Mouse (Mus musculus): Measurements from ENCODE around the gene Hamp2. TPM values are rescaled to one million over a fixed set of nuclear protein-coding genes. Genes with fewer than 3 reads are reported as not detected.

Hamp2 gene
- polyA plus RNA-seq, 1 experiment from 2014 or later, result not detected

DNA sequence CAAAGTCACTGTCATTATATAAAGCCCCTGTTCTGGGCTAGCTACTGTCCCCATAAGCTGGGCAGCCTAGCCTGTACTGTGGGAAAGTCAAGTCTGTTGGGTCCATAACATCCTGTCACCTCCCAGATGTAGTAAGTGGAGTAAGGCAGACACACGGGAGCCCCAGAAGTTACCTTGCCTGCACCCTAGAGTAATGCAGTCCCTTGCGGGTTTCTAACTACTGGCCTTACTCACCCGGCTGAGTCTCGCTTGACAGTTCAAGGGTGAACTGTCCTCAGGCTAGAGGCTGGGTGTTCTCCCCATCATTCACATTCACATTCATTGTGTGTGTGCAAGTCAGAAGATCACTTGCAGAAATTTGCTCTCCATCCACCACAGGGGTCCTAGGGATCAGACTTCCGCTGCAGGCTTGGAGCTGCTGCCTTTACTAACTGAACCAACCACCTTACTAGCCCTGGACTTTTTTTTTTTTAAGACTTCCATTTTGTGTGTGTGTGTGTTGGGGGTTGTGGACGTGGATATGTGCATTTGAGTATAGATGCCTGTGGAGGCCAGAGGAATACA lies 35.4 kb upstream of the Hamp2 start:
- Histone ChIP-seq H3K9ac (no peak overlapping the region), H3K27me3 (no peaks in the 10 kb centered on the region), H3K4me3 (no peak overlapping the region), H3K36me3 (peaks cover 15% of the 10 kb centered on the region), H3K4me1 (peaks cover 16% of the 10 kb centered on the region), H3K4me2 (no peak overlapping the region), H3K9me3 (no peaks in the 10 kb centered on the region), H3K27ac (no peak overlapping the region)
- no peak for ATAC-seq (ENCODE audit: borderline replicate concordance, extremely low read depth, low FRiP score, low TSS enrichment)
- whole genome bisulfite sequencing, result 88% methylated on average over 6 of the region's 6 CpGs

GRCm38 (mm10) chr7:30958866-30959487 lies 34.5 kb upstream of the Hamp2 start:
- H3K27me3 ChIP-seq, result no peaks in the 10 kb centered on the region
- H3K36me3 ChIP-seq, result peaks cover 24% of the 10 kb centered on the region
- H3K9me3 ChIP-seq, result no peaks in the 10 kb centered on the region
- no peak overlapping the region for H3K4me3 ChIP-seq
- no peak for ATAC-seq (ENCODE audit: borderline replicate concordance, extremely low read depth, low FRiP score, low TSS enrichment)
- WGBS, result 94% methylated on average over 9 of the region's 9 CpGs
- no peak overlapping the region for H3K9ac ChIP-seq
- H3K4me2 ChIP-seq, result no peak overlapping the region
- H3K4me1 ChIP-seq, result peaks cover 16% of the 10 kb centered on the region
- H3K27ac ChIP-seq, result no peak overlapping the region

DNA sequence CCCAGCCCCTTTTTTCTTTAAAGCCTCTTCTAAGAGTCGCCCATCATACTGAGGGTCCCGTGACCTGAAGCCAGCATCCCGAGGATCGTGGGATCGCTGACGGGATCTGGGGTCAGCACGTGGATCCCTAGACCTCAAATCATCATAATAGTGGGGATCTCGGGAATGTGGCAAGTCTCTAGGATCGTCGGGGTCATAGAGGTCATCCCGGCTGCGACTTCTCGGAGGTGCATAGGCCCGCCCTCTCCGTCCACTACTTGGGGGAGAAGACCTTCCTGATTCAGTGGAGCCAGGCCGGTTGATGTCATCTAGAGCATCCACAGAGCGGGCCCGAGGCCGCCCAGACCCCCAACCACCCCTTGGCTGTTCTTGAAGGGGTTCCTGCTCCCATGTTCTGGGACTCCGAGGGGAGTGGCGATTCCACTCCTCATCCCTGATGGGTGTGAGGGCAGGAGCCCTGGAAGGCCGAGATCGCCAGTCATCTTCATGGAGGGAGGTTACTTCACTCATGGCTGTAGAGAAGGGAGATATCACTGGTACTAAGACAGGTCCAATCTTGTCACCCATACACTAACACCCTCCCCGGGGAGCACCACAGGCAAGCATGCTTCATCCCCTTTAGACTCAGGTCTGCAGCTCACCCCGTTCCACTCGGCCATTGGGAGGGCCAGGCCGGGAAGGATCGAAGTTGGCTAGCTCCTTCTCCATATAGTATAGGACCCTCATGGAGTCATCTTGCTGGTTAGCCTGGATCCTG lies 33.8 kb upstream of the Hamp2 start:
- peak overlapping the region; percentile 97 for H3K4me3 ChIP-seq
- H3K27me3 ChIP-seq, result no peaks in the 10 kb centered on the region
- H3K36me3 ChIP-seq, result peaks cover 31% of the 10 kb centered on the region
- H3K4me2 ChIP-seq, result peak overlapping the region; percentile 60
- 66% methylated on average over 28 of the region's 28 CpGs for WGBS
- no peaks in the 10 kb centered on the region for H3K9me3 ChIP-seq
- ATAC-seq (ENCODE audit: borderline replicate concordance, extremely low read depth, low FRiP score, low TSS enrichment), result no peak
- H3K27ac ChIP-seq, result peak overlapping the region; percentile 99
- peak overlapping the region; percentile 99 for H3K9ac ChIP-seq
- H3K4me1 ChIP-seq, result peaks cover 16% of the 10 kb centered on the region

DNA sequence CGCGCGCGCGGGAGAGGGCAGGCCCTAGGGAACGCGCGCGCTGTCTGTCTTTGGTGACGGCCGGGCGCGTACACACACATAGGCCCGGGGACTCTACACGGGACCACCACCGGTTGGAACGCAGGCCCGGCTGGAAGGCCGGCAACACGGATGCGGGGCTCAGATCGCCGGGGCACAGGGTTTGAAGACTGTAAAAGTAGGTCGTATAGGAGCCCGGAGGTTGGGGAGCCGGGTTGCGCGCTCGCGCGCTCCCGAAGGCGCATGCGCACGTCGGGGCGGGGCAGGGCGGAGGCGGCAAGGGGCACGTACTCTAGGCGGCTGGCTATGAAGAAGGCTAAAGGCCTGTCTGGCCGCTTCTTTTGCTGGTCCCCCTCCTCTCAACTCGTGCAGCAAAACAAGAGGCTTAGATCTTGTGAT lies 32.9 kb upstream of the Hamp2 start:
- H3K4me2 ChIP-seq, result peak overlapping the region; percentile 60
- H3K27ac ChIP-seq, result peak overlapping the region; percentile 99
- H3K9ac ChIP-seq, result peak overlapping the region; percentile 99
- peak; percentile 60 for ATAC-seq (ENCODE audit: borderline replicate concordance, extremely low read depth, low FRiP score, low TSS enrichment)
- peaks cover 16% of the 10 kb centered on the region for H3K4me1 ChIP-seq
- under 1% methylated on average over 43 of the region's 43 CpGs for WGBS
- H3K4me3 ChIP-seq, result peak overlapping the region; percentile 97
- H3K27me3 ChIP-seq, result no peaks in the 10 kb centered on the region
- peaks cover 40% of the 10 kb centered on the region for H3K36me3 ChIP-seq
- no peaks in the 10 kb centered on the region for H3K9me3 ChIP-seq

DNA sequence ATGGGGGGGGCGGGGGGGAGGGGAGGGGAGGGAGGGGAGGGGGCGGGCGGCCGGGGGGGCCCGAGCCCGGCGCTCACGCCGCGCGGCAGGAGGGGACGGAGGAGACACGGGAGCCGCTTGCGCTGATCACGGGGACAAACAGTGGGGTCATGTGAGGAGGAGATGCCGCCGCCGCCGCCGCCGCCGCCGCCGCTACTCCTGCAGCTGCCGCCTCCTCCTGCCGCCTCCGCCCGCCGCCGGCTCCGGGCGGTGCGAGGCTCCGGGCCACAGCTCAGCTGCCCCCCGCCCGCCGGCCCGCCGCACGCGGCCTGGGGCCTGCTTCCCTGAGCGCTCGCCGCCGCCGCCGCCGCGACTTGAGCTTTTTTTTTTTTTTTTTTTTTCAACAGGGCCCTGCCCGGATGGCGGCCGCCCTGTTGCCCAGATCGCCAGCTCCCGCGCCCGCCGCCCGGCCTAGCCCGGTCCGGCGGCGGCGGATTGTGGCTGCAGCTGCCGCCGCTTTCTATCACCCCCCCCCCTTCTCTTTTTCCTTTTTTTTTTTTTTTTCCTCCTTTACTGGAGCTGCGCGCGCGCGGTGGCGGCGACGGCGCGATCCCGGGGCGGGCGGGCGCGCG lies 32.4 kb upstream of the Hamp2 start, which contains the start of gene Usf2:
Gene Usf2, minus strand, starts transcription at position 48 of the 611 bp plus-strand sequence.
- H3K4me2 ChIP-seq, result peak within 1 kb of the TSS; percentile 71
- 0% methylated on average over 22 of the region's 82 CpGs for WGBS
- H3K27ac ChIP-seq, result peak within 1 kb of the TSS; percentile 99
- no peaks in the 10 kb centered on the region for H3K9me3 ChIP-seq
- ATAC-seq (ENCODE audit: borderline replicate concordance, extremely low read depth, low FRiP score, low TSS enrichment), result peak; percentile 69
- peak within 1 kb of the TSS; percentile 99 for H3K9ac ChIP-seq
- peaks cover 45% of the 10 kb centered on the region for H3K36me3 ChIP-seq
- H3K4me3 ChIP-seq, result peak within 1 kb of the TSS; percentile 97
- H3K27me3 ChIP-seq, result no peaks in the 10 kb centered on the region
- peaks cover 16% of the 10 kb centered on the region for H3K4me1 ChIP-seq

DNA sequence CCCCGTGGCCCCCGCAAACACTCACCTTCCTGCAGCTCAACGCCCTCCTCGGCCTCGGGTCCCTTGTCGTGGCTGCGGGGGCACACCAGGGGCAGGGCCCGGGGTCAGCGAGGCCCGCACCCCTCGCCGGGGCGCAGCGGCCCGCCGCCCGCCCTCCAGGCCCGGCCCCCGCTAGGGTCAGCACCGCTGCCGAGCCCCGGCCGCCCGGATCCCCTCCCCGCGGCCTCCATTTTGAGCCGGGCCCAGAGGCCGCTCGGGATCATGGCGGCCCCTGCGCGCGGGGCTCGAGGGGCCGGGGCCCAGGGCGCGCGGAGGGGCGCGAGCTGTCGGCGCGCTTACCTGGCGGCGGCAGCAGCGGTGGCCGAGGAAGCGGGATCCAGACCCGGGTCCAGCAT lies 31.9 kb upstream of the Hamp2 start:
- Histone ChIP-seq H3K27me3 (no peaks in the 10 kb centered on the region), H3K36me3 (peaks cover 50% of the 10 kb centered on the region), H3K4me2 (peak overlapping the region; percentile 71), H3K9ac (peak overlapping the region; percentile 99), H3K4me3 (peak overlapping the region; percentile 97), H3K9me3 (no peaks in the 10 kb centered on the region), H3K4me1 (peaks cover 16% of the 10 kb centered on the region), H3K27ac (peak overlapping the region; percentile 99)
- ATAC-seq (ENCODE audit: borderline replicate concordance, extremely low read depth, low FRiP score, low TSS enrichment), result peak; percentile 61
- 1% methylated on average over 29 of the region's 49 CpGs for WGBS

GRCm38 (mm10) chr7:30955584-30956356 lies 31.3 kb upstream of the Hamp2 start:
- peak overlapping the region; percentile 99 for H3K27ac ChIP-seq

GRCm38 (mm10) chr7:30954971-30955520 lies 30.6 kb upstream of the Hamp2 start:
- peak overlapping the region; percentile 97 for H3K4me3 ChIP-seq
- no peaks in the 10 kb centered on the region for H3K9me3 ChIP-seq
- H3K27ac ChIP-seq, result no peak overlapping the region
- no peaks in the 10 kb centered on the region for H3K27me3 ChIP-seq
- peaks cover 57% of the 10 kb centered on the region for H3K36me3 ChIP-seq
- H3K4me2 ChIP-seq, result peak overlapping the region; percentile 71
- H3K4me1 ChIP-seq, result peaks cover 16% of the 10 kb centered on the region
- 79% methylated on average over 12 of the region's 12 CpGs for WGBS
- H3K9ac ChIP-seq, result no peak overlapping the region
- ATAC-seq (ENCODE audit: borderline replicate concordance, extremely low read depth, low FRiP score, low TSS enrichment), result no peak

More at GRCm38 (mm10) chr7:30955584-30956356, 31.3 kb upstream of the Hamp2 start:
- Histone ChIP-seq H3K27me3 (no peaks in the 10 kb centered on the region), H3K36me3 (peaks cover 50% of the 10 kb centered on the region), H3K4me1 (peaks cover 16% of the 10 kb centered on the region), H3K9ac (peak overlapping the region; percentile 99), H3K9me3 (no peaks in the 10 kb centered on the region), H3K4me3 (peak overlapping the region; percentile 97), H3K4me2 (peak overlapping the region; percentile 71)
- peak; percentile 72 for ATAC-seq (ENCODE audit: borderline replicate concordance, extremely low read depth, low FRiP score, low TSS enrichment)
- WGBS, result 0% methylated on average over 51 of the region's 64 CpGs

GRCm38 (mm10) chr7:30954036-30954435 lies 29.6 kb upstream of the Hamp2 start:
- no peak for ATAC-seq (ENCODE audit: borderline replicate concordance, extremely low read depth, low FRiP score, low TSS enrichment)
- Histone ChIP-seq H3K4me3 (no peak overlapping the region), H3K27me3 (no peaks in the 10 kb centered on the region), H3K36me3 (peaks cover 59% of the 10 kb centered on the region), H3K4me1 (peaks cover 16% of the 10 kb centered on the region), H3K9ac (no peak overlapping the region), H3K9me3 (no peaks in the 10 kb centered on the region), H3K27ac (no peak overlapping the region), H3K4me2 (no peak overlapping the region)
- 73% methylated on average over 3 of the region's 3 CpGs for WGBS

DNA sequence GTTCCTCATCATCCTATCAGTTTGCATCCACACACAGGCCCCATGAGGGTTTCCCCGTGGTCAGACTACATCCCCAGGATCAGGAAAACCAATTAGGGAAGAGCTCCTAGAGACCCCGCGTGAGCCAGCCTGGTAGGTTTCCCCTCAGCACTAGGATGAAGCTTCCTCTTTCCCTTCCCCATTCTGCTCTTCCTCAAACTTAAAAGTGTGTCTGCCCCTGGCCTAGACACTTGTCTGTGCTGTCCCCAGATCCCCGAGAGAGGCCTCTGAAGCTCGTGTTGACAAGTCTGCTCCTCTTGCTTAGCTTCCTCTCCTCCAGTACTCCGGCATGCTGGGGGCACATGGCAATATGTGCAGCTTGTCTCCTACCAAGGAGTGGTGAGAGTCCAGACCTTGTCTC lies 29.0 kb upstream of the Hamp2 start:
- WGBS, result 81% methylated on average over 6 of the region's 6 CpGs
- Histone ChIP-seq H3K9ac (no peak overlapping the region), H3K36me3 (peaks cover 56% of the 10 kb centered on the region), H3K4me1 (peaks cover 15% of the 10 kb centered on the region), H3K9me3 (no peaks in the 10 kb centered on the region), H3K27me3 (no peaks in the 10 kb centered on the region), H3K27ac (no peak overlapping the region), H3K4me3 (no peak overlapping the region), H3K4me2 (no peak overlapping the region)
- ATAC-seq (ENCODE audit: borderline replicate concordance, extremely low read depth, low FRiP score, low TSS enrichment), result no peak

Measured in lung, embryonic 15.5 days (tissue).